Mouse (Mus musculus) midbrain, embryonic 16.5 days (tissue): ENCODE results near the gene Tmf1. TPM values are rescaled to one million over a fixed set of nuclear protein-coding genes. Genes with fewer than 3 reads are reported as not detected.

ENCODE experiments used
- polyA plus RNA-seq: library from polyadenylated mRNA; unstranded; fragments of >200 nt; fragmentation: Nextera tagmentation; extraction: Ambion mirVana; gene quantifications from 2 replicates; pipeline ENCODE4 v1.2.1, GENCODE M21; 2015

The Tmf1 gene
- polyA plus RNA-seq, 1 experiment from 2014 or later, result 35.6 TPM

Other genes with a start within 250 kb of the Tmf1 start
- 6.5 and 7.3 TPM in 2 replicates for gene Fam19a4, start 118.7 kb downstream of the Tmf1 start, polyA plus RNA-seq
- gene Eogt, start 29.9 kb downstream of the Tmf1 start, polyA plus RNA-seq, result 13.9 and 15.1 TPM in 2 replicates
- gene Uba3, start 26.5 kb upstream of the Tmf1 start, polyA plus RNA-seq, result 90.2 and 92.9 TPM in 2 replicates
- gene Arl6ip5, start 31.6 kb upstream of the Tmf1 start, polyA plus RNA-seq, result 149 and 160 TPM in 2 replicates
- 0.09 TPM in 1 of 2 replicates, not detected in the other for gene Lmod3, start 73.6 kb upstream of the Tmf1 start, polyA plus RNA-seq